Mouse (Mus musculus) spleen, adult 2 months (tissue): ENCODE data around the gene Nfia.

ENCODE experiments used
- CTCF ChIP-seq: fragments of 200-500 bp; IDR thresholded peaks from 2 replicates; pipeline ENCODE4 v1.5.1; 2011; ENCODE audit warnings: mild to moderate bottlenecking, inconsistent platforms; ENCODE audit not compliant: insufficient read depth, insufficient read length, insufficient replicate concordance; ENCODE audit errors: extremely low read depth
- POLR2A ChIP-seq: fragments of 200-500 bp; IDR thresholded peaks from 2 replicates; pipeline ENCODE4 v1.6.1; 2011; ENCODE audit warnings: low read depth, low read length, inconsistent platforms

DNA sequence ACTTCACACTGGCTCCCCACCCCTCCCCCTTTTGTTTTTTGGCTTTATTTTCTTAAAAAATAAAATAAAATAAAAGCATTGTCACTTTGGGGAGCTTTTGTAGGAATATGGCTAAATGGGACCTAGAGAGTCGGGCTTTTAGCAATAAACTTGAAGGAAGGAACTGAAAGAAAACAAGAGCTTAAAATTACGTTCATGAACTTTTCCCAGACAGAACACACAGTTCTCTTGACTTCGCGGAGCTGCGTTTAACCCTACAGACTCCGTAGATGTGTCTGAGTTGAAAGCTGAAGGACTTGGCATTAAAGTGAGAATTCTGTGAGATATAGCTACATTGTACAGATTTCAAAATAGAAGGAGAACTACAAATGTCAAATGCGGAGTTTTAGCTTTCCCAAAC lies 96.9 kb downstream of the Nfia start:
- no peak for TF ChIP-seq POLR2A
- no peak for TF ChIP-seq CTCF
